Comparison of ENCODE assay signal across 14 mouse cellular contexts in genomic region chr8:115234068-115234467, GRCm38 (mm10).
DNase-seq lines count a peak whose midpoint lies in the region; ATAC-seq and TF ChIP-seq lines count a peak whose summit lies in the region.
"Had no signal": no experiment of that assay in that cellular context is flagged by ENCODE, and none has a peak within 500 bp of the region (broad histone marks: within the 10 kb centered on the region; RNA-seq: fewer than 3 reads in every experiment).

No protein-coding gene starts in this region.

- 64% methylated on average over 6 of the region's 6 CpGs for WGBS in heart, embryonic 16.5 days
- WGBS in heart, adult 2 months = 58% methylated on average over 6 of the region's 6 CpGs
- 78% methylated on average over 6 of the region's 6 CpGs for WGBS in limb, embryonic 10.5 days

- H3K4me1 ChIP-seq in heart, embryonic 16.5 days (ENCODE audit: control insufficient read depth, insufficient read depth, low read length) = 0 out of 2 replicates have a peak, but pooled peaks cover 1% of the 10 kb centered on the region
- no peaks in the 10 kb centered on the region; the same call in 1 of the 2 replicates for H3K4me1 ChIP-seq in heart, adult 2 months (ENCODE audit: control insufficient read depth, insufficient read depth, low read length)
- H3K4me1 ChIP-seq in limb, embryonic 10.5 days = peaks cover 13% of the 10 kb centered on the region
- H3K4me1 ChIP-seq: stomach, embryonic 15.5 days had no signal

- H3K79me2 ChIP-seq in heart, adult 2 months (replicated peaks; ENCODE audit: control insufficient read depth, insufficient read depth, low read length) = no peaks in the 10 kb centered on the region

- DNase-seq in heart, adult 2 months = no peak
- DNase-seq in CD4-positive helper T cell, adult 2 months (ENCODE audit: low read depth, low spot score) = peak; percentile 85
- no peak for DNase-seq in limb, embryonic 10.5 days (ENCODE audit: low spot score)
- no peak for DNase-seq in frontal cortex, adult 2 months (ENCODE audit: extremely low spot score in 1 of 2, low spot score in 1 of 2)
- DNase-seq in layer of hippocampus, postnatal 14 days (ENCODE audit: low spot score in 2 of 2) = no peak
- DNase-seq in urinary bladder, postnatal 36 days (ENCODE audit: low spot score in 2 of 2) = no peak
- DNase-seq: adrenal gland, adult 8-10 months; cerebellum, adult 11 months had no signal

- intact Hi-C loops in heart, adult 2 months (cut with DNase I) = no loop called here

- no peak overlapping the region for H3K4me3 ChIP-seq in heart, embryonic 16.5 days (ENCODE audit: low read length)
- no peak overlapping the region for H3K4me3 ChIP-seq in heart, adult 2 months
- H3K4me3 ChIP-seq in limb, embryonic 10.5 days = no peak overlapping the region
- H3K4me3 ChIP-seq: embryonic facial prominence, embryonic 10.5 days; heart, embryonic 12.5 days; stomach, embryonic 15.5 days had no signal

- no peaks in the 10 kb centered on the region for H3K9me3 ChIP-seq in heart, embryonic 16.5 days (replicated peaks; ENCODE audit: control insufficient read depth, low read length)
- no peaks in the 10 kb centered on the region for H3K9me3 ChIP-seq in limb, embryonic 10.5 days (replicated peaks)
- H3K9me3 ChIP-seq: embryonic facial prominence, embryonic 10.5 days; heart, embryonic 12.5 days; stomach, embryonic 15.5 days had no signal

- H3K4me2 ChIP-seq in heart, embryonic 16.5 days (ENCODE audit: low read depth, low read length) = no peak overlapping the region
- H3K4me2 ChIP-seq: heart, embryonic 12.5 days; stomach, embryonic 15.5 days had no signal

- peak overlapping the region; percentile 28; the same call in 1 of the 2 replicates for H3K27ac ChIP-seq in heart, embryonic 16.5 days (ENCODE audit: low read length)
- H3K27ac ChIP-seq in heart, adult 2 months = no peak overlapping the region
- peak overlapping the region; percentile 48 for H3K27ac ChIP-seq in limb, embryonic 10.5 days
- H3K27ac ChIP-seq: embryonic facial prominence, embryonic 10.5 days; hindbrain, postnatal 0 days; stomach, embryonic 15.5 days had no signal

- TF ChIP-seq POLR2A in heart, adult 2 months (IDR thresholded peaks at IDR 0.05; ENCODE audit: insufficient read depth, low read depth, low read length) = no peak

- ATAC-seq in heart, embryonic 16.5 days (replicated peaks; ENCODE audit: extremely low read depth, insufficient read depth, low FRiP score) = no peak
- ATAC-seq in neutrophil, adult 5-6 weeks (ENCODE audit: extremely low read depth, insufficient number of reproducible peaks, low FRiP score, poor library complexity, severe bottlenecking) = peak; percentile 59; the same call in 1 of the 2 replicates
- ATAC-seq: hindbrain, postnatal 0 days had no signal

- no peak for TF ChIP-seq CTCF in heart, adult 2 months (IDR thresholded peaks at IDR 0.05)

- no peaks in the 10 kb centered on the region for H3K27me3 ChIP-seq in heart, embryonic 16.5 days (ENCODE audit: control insufficient read depth, insufficient read depth, low read length)
- no peaks in the 10 kb centered on the region for H3K27me3 ChIP-seq in heart, adult 2 months (ENCODE audit: control insufficient read depth, insufficient read depth, low read length)
- H3K27me3 ChIP-seq in limb, embryonic 10.5 days (ENCODE audit: low read depth, poor library complexity, severe bottlenecking) = no peaks in the 10 kb centered on the region
- H3K27me3 ChIP-seq: heart, embryonic 12.5 days; stomach, embryonic 15.5 days had no signal

- no peak overlapping the region for H3K9ac ChIP-seq in heart, embryonic 16.5 days (ENCODE audit: low read length)
- no peak overlapping the region for H3K9ac ChIP-seq in heart, adult 2 months (ENCODE audit: low read depth, low read length)
- H3K9ac ChIP-seq: heart, embryonic 12.5 days; stomach, embryonic 15.5 days had no signal

- no peak for TF ChIP-seq EP300 in heart, adult 2 months (IDR thresholded peaks at IDR 0.05; ENCODE audit: insufficient read depth, low read depth, low read length)

- H3K36me3 ChIP-seq in heart, embryonic 16.5 days (ENCODE audit: control insufficient read depth, insufficient read depth) = no peaks in the 10 kb centered on the region
- H3K36me3 ChIP-seq in heart, adult 2 months (ENCODE audit: control insufficient read depth, insufficient read depth, low read length) = no peaks in the 10 kb centered on the region
- H3K36me3 ChIP-seq in limb, embryonic 10.5 days = no peaks in the 10 kb centered on the region
- H3K36me3 ChIP-seq: embryonic facial prominence, embryonic 10.5 days; heart, embryonic 12.5 days; stomach, embryonic 15.5 days had no signal
